Mouse (Mus musculus) brain, adult 2 months (tissue): ENCODE results near the gene Stx4a.

ENCODE experiments used
- DNase-seq: peaks from one replicate; pipeline ENCODE4 v3.0.0; 2011; ENCODE audit warnings: low read depth, low spot score

The Stx4a gene

GRCm38 (mm10) chr7:127898179-127898956 lies 74.3 kb downstream of the Stx4a start:
- DNase-seq = no peak
